Mouse (Mus musculus): Measurements from ENCODE around the gene Ryr2. TPM values are rescaled to one million over a fixed set of nuclear protein-coding genes. Genes with fewer than 3 reads are reported as not detected.

Ryr2 gene
- polyA plus RNA-seq, 1 experiment from 2014 or later = 2.7 TPM

GRCm38 (mm10) chr13:11891115-11891514 is 215.6 kb downstream of the Ryr2 start:
- Histone ChIP-seq H3K27me3 (no peaks in the 10 kb centered on the region), H3K9me3 (no peaks in the 10 kb centered on the region), H3K9ac (replicated peaks) (no peak overlapping the region), H3K27ac (no peak overlapping the region), H3K4me3 (replicated peaks) (no peak overlapping the region), H3K4me2 (replicated peaks) (no peak overlapping the region), H3K36me3 (no peaks in the 10 kb centered on the region), H3K4me1 (replicated peaks) (no peaks in the 10 kb centered on the region)
- no peak for ATAC-seq
- WGBS = 91% methylated on average over 3 of the region's 3 CpGs

GRCm38 (mm10) chr13:11884175-11884574 is 222.6 kb downstream of the Ryr2 start:
- Histone ChIP-seq H3K4me1 (replicated peaks) (peaks cover 6% of the 10 kb centered on the region; the same call in 1 of the 2 replicates), H3K9ac (replicated peaks) (no peak overlapping the region), H3K27me3 (no peaks in the 10 kb centered on the region), H3K4me2 (replicated peaks) (no peak overlapping the region), H3K9me3 (no peaks in the 10 kb centered on the region), H3K4me3 (replicated peaks) (no peak overlapping the region), H3K36me3 (no peaks in the 10 kb centered on the region), H3K27ac (no peak overlapping the region)
- 89% methylated on average over 3 of the region's 3 CpGs for WGBS
- no peak for ATAC-seq

- Histone ChIP-seq H3K4me3 (replicated peaks) (no peak overlapping the region), H3K36me3 (no peaks in the 10 kb centered on the region), H3K9me3 (no peaks in the 10 kb centered on the region), H3K9ac (replicated peaks) (no peak overlapping the region), H3K27ac (no peak overlapping the region), H3K4me2 (replicated peaks) (no peak overlapping the region), H3K4me1 (replicated peaks) (peaks cover 6% of the 10 kb centered on the region; the same call in 1 of the 2 replicates), H3K27me3 (no peaks in the 10 kb centered on the region)
- WGBS = 92% methylated on average over 4 of the region's 4 CpGs
- ATAC-seq = no peak
Observed at GRCm38 (mm10) chr13:11882359-11882758, 224.4 kb downstream of the Ryr2 start.

- Histone ChIP-seq H3K27me3 (no peaks in the 10 kb centered on the region), H3K4me3 (replicated peaks) (no peak overlapping the region), H3K9me3 (no peaks in the 10 kb centered on the region), H3K9ac (replicated peaks) (no peak overlapping the region), H3K27ac (no peak overlapping the region), H3K4me1 (replicated peaks) (peaks cover 6% of the 10 kb centered on the region; the same call in 1 of the 2 replicates), H3K4me2 (replicated peaks) (no peak overlapping the region), H3K36me3 (no peaks in the 10 kb centered on the region)
- peak; percentile 62; the same call in 1 of the 2 replicates for ATAC-seq
- 36% methylated on average over 10 of the region's 10 CpGs for WGBS
Observed at GRCm38 (mm10) chr13:11880503-11881227, 226.1 kb downstream of the Ryr2 start.

GRCm38 (mm10) chr13:11879037-11879436 is 227.7 kb downstream of the Ryr2 start:
- WGBS = 51% methylated on average over 3 of the region's 3 CpGs
- H3K27me3 ChIP-seq = no peaks in the 10 kb centered on the region
- H3K9ac ChIP-seq (replicated peaks) = no peak overlapping the region
- peaks cover 6% of the 10 kb centered on the region; the same call in 1 of the 2 replicates for H3K4me1 ChIP-seq (replicated peaks)
- no peak overlapping the region for H3K4me2 ChIP-seq (replicated peaks)
- no peaks in the 10 kb centered on the region for H3K36me3 ChIP-seq
- H3K4me3 ChIP-seq (replicated peaks) = no peak overlapping the region
- ATAC-seq = no peak
- no peak overlapping the region for H3K27ac ChIP-seq
- H3K9me3 ChIP-seq = no peaks in the 10 kb centered on the region

GRCm38 (mm10) chr13:11874852-11875251 is 231.9 kb downstream of the Ryr2 start:
- 3% methylated on average over 1 of the region's 1 CpGs for WGBS
- no peak overlapping the region for H3K27ac ChIP-seq
- no peaks in the 10 kb centered on the region for H3K9me3 ChIP-seq
- no peak overlapping the region for H3K9ac ChIP-seq (replicated peaks)
- H3K4me3 ChIP-seq (replicated peaks) = no peak overlapping the region
- H3K36me3 ChIP-seq = no peaks in the 10 kb centered on the region
- no peak for ATAC-seq
- H3K27me3 ChIP-seq = no peaks in the 10 kb centered on the region
- no peak overlapping the region for H3K4me2 ChIP-seq (replicated peaks)
- no peaks in the 10 kb centered on the region for H3K4me1 ChIP-seq (replicated peaks)

DNA sequence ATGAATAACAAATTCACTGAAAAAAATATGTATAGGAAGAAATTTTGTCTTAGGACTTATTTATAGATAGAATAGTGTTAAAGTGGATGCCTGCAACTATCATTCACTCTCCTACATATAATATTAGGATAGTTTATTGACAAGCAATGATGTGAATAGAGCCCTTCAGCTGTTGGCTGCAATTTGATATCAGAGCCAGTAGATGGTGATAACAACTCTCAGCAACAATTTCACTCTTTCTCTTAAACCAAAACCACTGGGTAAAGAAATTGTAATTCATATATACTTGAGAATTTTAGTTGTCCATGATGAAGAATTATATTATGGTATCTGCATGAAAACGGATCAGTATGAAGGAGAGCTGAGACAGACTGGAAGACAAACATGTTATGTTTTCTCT is 236.8 kb downstream of the Ryr2 start:
- Histone ChIP-seq H3K9ac (replicated peaks) (no peak overlapping the region), H3K4me3 (replicated peaks) (no peak overlapping the region), H3K27ac (no peak overlapping the region), H3K4me2 (replicated peaks) (no peak overlapping the region), H3K36me3 (no peaks in the 10 kb centered on the region), H3K9me3 (no peaks in the 10 kb centered on the region), H3K27me3 (no peaks in the 10 kb centered on the region), H3K4me1 (replicated peaks) (no peaks in the 10 kb centered on the region)
- no peak for ATAC-seq
- 85% methylated on average over 1 of the region's 1 CpGs for WGBS

DNA sequence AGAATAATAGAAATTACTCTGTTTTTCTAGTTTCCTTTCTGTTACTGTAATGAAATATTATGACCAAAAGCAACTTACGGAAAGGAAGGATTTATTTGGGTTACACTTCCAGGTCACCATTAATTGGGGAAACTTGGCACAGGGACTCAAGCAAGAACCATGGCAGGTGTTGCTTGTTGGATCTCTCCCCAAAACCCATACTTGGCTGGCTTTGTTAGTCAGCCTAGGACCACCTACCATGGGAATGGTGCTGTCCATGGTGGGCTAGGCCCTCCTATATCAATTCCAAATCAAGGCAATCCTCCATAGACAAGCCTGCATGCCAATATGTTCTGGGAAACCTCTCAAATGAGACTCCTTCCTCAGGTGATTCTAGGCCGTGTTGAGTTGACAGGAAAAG is 237.3 kb downstream of the Ryr2 start:
- WGBS = 93% methylated on average over 2 of the region's 2 CpGs
- H3K27ac ChIP-seq = no peak overlapping the region
- no peaks in the 10 kb centered on the region for H3K9me3 ChIP-seq
- H3K4me2 ChIP-seq (replicated peaks) = no peak overlapping the region
- H3K4me1 ChIP-seq (replicated peaks) = no peaks in the 10 kb centered on the region
- H3K4me3 ChIP-seq (replicated peaks) = no peak overlapping the region
- H3K27me3 ChIP-seq = no peaks in the 10 kb centered on the region
- H3K36me3 ChIP-seq = no peaks in the 10 kb centered on the region
- H3K9ac ChIP-seq (replicated peaks) = no peak overlapping the region
- ATAC-seq = no peak

GRCm38 (mm10) chr13:11868979-11869378 is 237.8 kb downstream of the Ryr2 start:
- Histone ChIP-seq H3K27me3 (no peaks in the 10 kb centered on the region), H3K9ac (replicated peaks) (no peak overlapping the region), H3K36me3 (no peaks in the 10 kb centered on the region), H3K4me1 (replicated peaks) (no peaks in the 10 kb centered on the region), H3K4me2 (replicated peaks) (no peak overlapping the region), H3K9me3 (no peaks in the 10 kb centered on the region), H3K4me3 (replicated peaks) (no peak overlapping the region), H3K27ac (no peak overlapping the region)
- ATAC-seq = no peak
- 83% methylated on average over 2 of the region's 2 CpGs for WGBS

DNA sequence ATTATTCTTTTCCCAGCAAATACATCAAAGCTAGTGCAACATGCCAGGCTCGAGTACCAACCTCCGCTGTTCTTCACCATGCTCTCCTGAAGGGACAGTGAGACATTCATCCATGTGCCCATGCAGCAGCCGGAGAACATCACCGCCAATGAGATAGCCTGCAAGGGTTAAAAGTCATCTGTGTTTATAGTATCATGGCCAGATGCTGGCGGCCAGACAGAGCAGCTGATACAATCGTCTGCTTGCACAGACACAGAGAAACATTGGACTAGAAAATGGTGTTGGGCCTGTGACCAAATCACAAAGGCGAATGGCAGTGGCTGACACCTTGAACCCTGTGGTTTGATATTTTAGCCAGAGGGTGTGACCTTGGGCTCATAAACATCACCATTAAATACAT is 238.7 kb downstream of the Ryr2 start:
- Histone ChIP-seq H3K9ac (replicated peaks) (no peak overlapping the region), H3K4me2 (replicated peaks) (no peak overlapping the region), H3K4me3 (replicated peaks) (no peak overlapping the region), H3K9me3 (no peaks in the 10 kb centered on the region), H3K27me3 (no peaks in the 10 kb centered on the region), H3K36me3 (no peaks in the 10 kb centered on the region), H3K4me1 (replicated peaks) (no peaks in the 10 kb centered on the region), H3K27ac (no peak overlapping the region)
- no peak for ATAC-seq
- 89% methylated on average over 7 of the region's 7 CpGs for WGBS

DNA sequence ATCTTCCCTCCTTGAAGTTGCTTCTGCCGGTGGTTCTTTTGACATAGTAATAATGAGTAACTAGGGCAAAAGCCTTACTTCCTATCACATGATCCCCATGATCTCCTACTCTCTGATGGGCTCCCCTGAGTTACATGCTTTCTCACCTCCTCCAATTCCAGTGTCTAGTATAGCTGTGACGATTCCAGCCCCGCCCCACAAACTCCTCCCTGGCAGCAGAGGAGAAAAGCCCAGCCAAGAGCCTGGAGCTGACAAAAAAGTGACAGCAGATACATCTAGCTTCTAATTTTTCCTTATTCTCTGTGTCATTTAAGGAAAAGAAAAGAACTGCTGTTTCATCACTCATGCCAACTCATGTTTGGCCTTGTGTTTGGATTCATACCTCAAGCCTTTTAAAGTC is 241.5 kb downstream of the Ryr2 start:
- H3K36me3 ChIP-seq = no peaks in the 10 kb centered on the region
- no peak overlapping the region for H3K4me2 ChIP-seq (replicated peaks)
- H3K4me1 ChIP-seq (replicated peaks) = no peaks in the 10 kb centered on the region
- H3K27me3 ChIP-seq = no peaks in the 10 kb centered on the region
- H3K4me3 ChIP-seq (replicated peaks) = no peak overlapping the region
- H3K27ac ChIP-seq = no peak overlapping the region
- WGBS = 82% methylated on average over 3 of the region's 3 CpGs
- no peaks in the 10 kb centered on the region for H3K9me3 ChIP-seq
- H3K9ac ChIP-seq (replicated peaks) = no peak overlapping the region
- no peak for ATAC-seq

GRCm38 (mm10) chr13:11851691-11852090 is 255.1 kb downstream of the Ryr2 start:
- H3K36me3 ChIP-seq = no peaks in the 10 kb centered on the region
- no peaks in the 10 kb centered on the region for H3K9me3 ChIP-seq
- no peak overlapping the region for H3K4me3 ChIP-seq (replicated peaks)
- WGBS = 88% methylated on average over 3 of the region's 3 CpGs
- no peak overlapping the region for H3K27ac ChIP-seq
- H3K4me2 ChIP-seq (replicated peaks) = no peak overlapping the region
- H3K27me3 ChIP-seq = no peaks in the 10 kb centered on the region
- no peak for ATAC-seq
- no peak overlapping the region for H3K9ac ChIP-seq (replicated peaks)
- H3K4me1 ChIP-seq (replicated peaks) = no peaks in the 10 kb centered on the region

DNA sequence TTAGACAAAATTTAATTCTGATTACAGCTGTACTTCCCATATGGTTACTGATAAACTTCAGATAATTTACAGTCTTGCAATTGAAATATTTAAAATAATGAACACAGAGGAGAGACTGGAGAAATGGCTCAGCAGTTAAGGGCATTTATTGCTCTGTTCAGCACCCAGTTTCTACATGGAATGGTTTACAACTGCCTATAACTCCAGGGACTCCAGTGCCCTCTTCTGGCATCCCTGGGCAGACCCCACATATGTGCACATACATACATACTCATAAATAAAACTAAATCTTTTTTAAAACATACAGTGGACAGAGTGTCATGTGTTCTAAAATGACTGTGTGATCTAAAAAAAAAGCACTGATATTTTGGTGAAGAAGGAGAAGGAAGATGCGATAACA is 262.9 kb downstream of the Ryr2 start:
- Histone ChIP-seq H3K27ac (no peak overlapping the region), H3K4me3 (replicated peaks) (no peak overlapping the region), H3K9me3 (no peaks in the 10 kb centered on the region), H3K4me2 (replicated peaks) (no peak overlapping the region), H3K4me1 (replicated peaks) (no peaks in the 10 kb centered on the region), H3K27me3 (no peaks in the 10 kb centered on the region), H3K9ac (replicated peaks) (no peak overlapping the region), H3K36me3 (no peaks in the 10 kb centered on the region)
- WGBS = 94% methylated on average over 1 of the region's 1 CpGs
- no peak for ATAC-seq

Measured in midbrain, embryonic 13.5 days (tissue).